Mouse (Mus musculus) frontal cortex, adult 2 months (tissue): ENCODE measurements around the gene Pdss2. TPM values are rescaled to one million over a fixed set of nuclear protein-coding genes. Genes with fewer than 3 reads are reported as not detected.

Experiments
- polyA plus RNA-seq: library from polyadenylated mRNA; depleted of rRNA; stranded (reverse); fragments of >200 nt; gene quantifications from 2 replicates; pipeline ENCODE4 v1.2.3, GENCODE M21; 2012; rRNA removed

Pdss2 gene
- polyA plus RNA-seq, 1 experiment = 12.6 TPM

Other genes starting within 250 kb of the Pdss2 start
- 26.0 and 26.1 TPM in 2 replicates for gene Sobp, start 47.0 kb upstream of the Pdss2 start, polyA plus RNA-seq
- 2.9 and 3.9 TPM in 2 replicates for gene 9030612E09Rik, start 46.8 kb upstream of the Pdss2 start, polyA plus RNA-seq